Mouse (Mus musculus): Measurements from ENCODE around the gene Col4a3. TPM values are rescaled to one million over a fixed set of nuclear protein-coding genes. Genes with fewer than 3 reads are reported as not detected.

The Col4a3 gene
- total and polyA plus RNA-seq, 3 experiments, result not detected

DNA sequence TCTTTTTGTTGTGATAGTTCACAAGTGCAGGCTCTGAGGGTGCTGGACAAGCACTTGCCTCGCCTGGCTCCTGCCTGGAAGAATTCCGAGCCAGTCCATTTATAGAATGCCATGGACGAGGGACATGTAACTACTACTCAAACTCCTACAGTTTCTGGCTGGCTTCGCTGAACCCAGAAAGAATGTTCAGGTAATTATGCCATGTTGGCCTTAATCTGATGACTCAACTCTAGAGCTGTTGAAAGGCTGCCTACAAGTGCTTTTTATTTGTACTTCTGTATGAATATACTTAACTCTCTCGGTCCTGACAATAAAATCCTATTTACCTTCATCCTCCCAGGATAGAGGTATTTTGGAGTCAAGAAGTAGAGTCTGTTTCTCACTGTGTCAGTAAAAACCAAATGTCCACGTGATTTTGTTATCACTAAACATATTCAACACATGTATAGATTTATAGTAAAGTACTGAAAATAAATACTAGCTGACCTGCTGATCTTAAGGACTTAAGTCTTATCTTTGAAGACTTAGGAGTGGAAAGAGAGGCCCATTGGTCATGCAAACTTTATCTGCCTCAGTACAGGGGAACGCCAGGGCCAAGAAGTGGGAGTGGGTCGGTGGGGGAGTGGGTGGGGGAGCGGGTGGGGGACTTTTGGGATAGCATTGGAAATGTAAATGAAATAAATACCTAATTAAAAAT is 131.2 kb downstream of the Col4a3 start:
- Histone ChIP-seq H3K79me2 (replicated peaks; ENCODE audit: control insufficient read depth, extremely low read depth, insufficient read depth, poor library complexity, severe bottlenecking) (no peaks in the 10 kb centered on the region), H3K9me3 (replicated peaks; ENCODE audit: low read length) (no peaks in the 10 kb centered on the region), H3K4me3 (replicated peaks in 1 of 3; ENCODE audit: low read depth in 2 of 3, low read length in 2 of 3, poor library complexity in 1 of 3) (no peak overlapping the region), H3K36me3 (replicated peaks in 1 of 2; ENCODE audit: control insufficient read depth in 1 of 2, insufficient read depth in 1 of 2, low read length in 1 of 2) (no peaks in the 10 kb centered on the region), H3K9ac (ENCODE audit: insufficient read depth, low read depth) (no peak overlapping the region), H3K27ac (ENCODE audit: insufficient read depth, low read depth) (no peak overlapping the region), H3K27me3 (replicated peaks) (no peaks in the 10 kb centered on the region), H3K4me1 (ENCODE audit: control insufficient read depth in 1 of 2, insufficient read depth in 2 of 2) (no peaks in the 10 kb centered on the region), H3K4me2 (ENCODE audit: insufficient read depth, low read depth, poor library complexity, severe bottlenecking) (no peak overlapping the region)
- dilution Hi-C loops (cut with MboI; ENCODE audit: extremely low pct_ligation_motif_present, extremely low pct_unique_long_range_greater_than_20kb, low sequenced_read_pairs) (no loop called here), in situ Hi-C loops (cut with MboI; ENCODE audit: low pct_ligation_motif_present, low pct_unique_long_range_greater_than_20kb, low sequenced_read_pairs) (no loop called here)
- TF ChIP-seq POLR2AphosphoS2 (IDR thresholded peaks at IDR 0.05; ENCODE audit: low read depth, low read length) (no peak), ETS1 (conservative IDR thresholded peaks at IDR 0.05; ENCODE audit: low read depth, low read length) (no peak), KAT2A (IDR thresholded peaks at IDR 0.05; ENCODE audit: insufficient replicate concordance, low read length) (no peak), POLR2A (IDR thresholded peaks at IDR 0.05; ENCODE audit: low read depth, low read length) (no peak), PAX5 (IDR thresholded peaks at IDR 0.05; ENCODE audit: low read length) (no peak), RAD21 (IDR thresholded peaks at IDR 0.05; ENCODE audit: low read depth, low read length) (no peak), MAX (IDR thresholded peaks at IDR 0.05; ENCODE audit: low read length) (no peak), CTCF (conservative IDR thresholded peaks at IDR 0.05 in 1 of 2, IDR thresholded peaks at IDR 0.05 in 1 of 2; ENCODE audit: low read depth in 2 of 2, low read length in 2 of 2) (no peak), USF1 (IDR thresholded peaks at IDR 0.05; ENCODE audit: low read depth, low read length) (no peak), SIN3A (IDR thresholded peaks at IDR 0.05; ENCODE audit: low read length) (no peak)
- DNase-seq (ENCODE audit: extremely low read depth), result no peak

DNA sequence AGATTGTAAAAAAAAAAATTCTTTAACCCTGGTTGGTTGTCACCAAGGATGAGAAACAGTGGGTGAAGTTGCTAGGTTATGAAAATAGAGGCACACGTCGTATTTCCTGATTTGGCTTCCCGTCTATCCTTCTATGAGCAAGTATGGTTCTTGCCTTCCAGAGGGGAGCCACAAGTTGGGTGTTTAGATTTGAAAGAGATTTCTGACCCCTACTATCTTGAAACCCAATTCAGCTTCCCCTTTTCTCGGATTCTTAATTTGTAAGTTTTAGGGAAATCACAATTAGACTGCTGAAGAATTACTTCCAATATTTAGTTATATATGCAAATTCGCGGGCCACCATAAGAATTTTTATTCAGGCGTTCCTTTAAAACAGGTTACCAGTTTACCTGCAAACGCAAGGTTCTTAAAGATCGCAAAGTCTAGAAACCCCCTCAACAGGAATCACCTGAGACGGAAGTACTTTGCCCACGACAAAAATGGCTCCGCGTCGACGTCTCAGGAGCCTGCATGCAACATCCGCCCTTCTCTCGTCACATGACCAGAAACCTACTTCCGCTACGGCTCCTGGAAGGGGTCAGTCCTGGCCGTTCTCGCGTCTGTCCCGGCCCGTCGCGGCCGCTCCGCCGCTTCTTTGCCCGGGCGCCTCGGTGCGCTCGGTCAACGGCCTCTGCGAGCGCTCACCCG is 137.8 kb downstream of the Col4a3 start, which contains the start of gene Mff:
Gene Mff (plus strand): TSS at position 552 of the 687 bp plus-strand sequence.
- in situ Hi-C loops (cut with MboI; ENCODE audit: low pct_ligation_motif_present, low pct_unique_long_range_greater_than_20kb, low sequenced_read_pairs) (no loop called here), dilution Hi-C loops (cut with MboI; ENCODE audit: extremely low pct_ligation_motif_present, extremely low pct_unique_long_range_greater_than_20kb, low sequenced_read_pairs) (no loop called here)
- Histone ChIP-seq H3K27ac (ENCODE audit: insufficient read depth, low read depth) (no peak within 1 kb of the TSS), H3K27me3 (replicated peaks) (no peaks in the 10 kb centered on the region), H3K4me3 (replicated peaks in 1 of 3; ENCODE audit: low read depth in 2 of 3, low read length in 2 of 3, poor library complexity in 1 of 3) (peak within 1 kb of the TSS; percentile 79 to 94 (median 79)), H3K9ac (ENCODE audit: insufficient read depth, low read depth) (peak within 1 kb of the TSS; percentile 97), H3K79me2 (replicated peaks; ENCODE audit: control insufficient read depth, extremely low read depth, insufficient read depth, poor library complexity, severe bottlenecking) (peaks cover 17% of the 10 kb centered on the region), H3K36me3 (replicated peaks in 1 of 2; ENCODE audit: control insufficient read depth in 1 of 2, insufficient read depth in 1 of 2, low read length in 1 of 2) (peaks cover 8 to 23% of the 10 kb centered on the region in 2 experiments), H3K4me1 (ENCODE audit: control insufficient read depth in 1 of 2, insufficient read depth in 2 of 2) (peaks cover 0 to 20% of the 10 kb centered on the region in 2 experiments; a peak in 2 of 4 replicates), H3K4me2 (ENCODE audit: insufficient read depth, low read depth, poor library complexity, severe bottlenecking) (peak within 1 kb of the TSS; percentile 97), H3K9me3 (replicated peaks; ENCODE audit: low read length) (no peaks in the 10 kb centered on the region)
- DNase-seq (ENCODE audit: extremely low read depth), result peak; percentile 97
- TF ChIP-seq MAX (IDR thresholded peaks at IDR 0.05; ENCODE audit: low read length) (peak; percentile 94), NRF1 (IDR thresholded peaks at IDR 0.05; ENCODE audit: low read depth, low read length) (peak; percentile 72), SMC3 (IDR thresholded peaks at IDR 0.05; ENCODE audit: low read depth, low read length) (no peak), CHD2 (IDR thresholded peaks at IDR 0.05; ENCODE audit: low read length) (no peak), ZKSCAN1 (IDR thresholded peaks at IDR 0.05; ENCODE audit: borderline replicate concordance, low read depth, low read length) (no peak), CHD1 (IDR thresholded peaks at IDR 0.05; ENCODE audit: low read depth, low read length) (no peak), USF2 (conservative IDR thresholded peaks at IDR 0.05; ENCODE audit: low read depth, low read length) (peak; percentile 98), JUN (IDR thresholded peaks at IDR 0.05; ENCODE audit: insufficient read depth, low read depth, low read length) (no peak), EP300 (IDR thresholded peaks at IDR 0.05; ENCODE audit: low read length) (no peak), ZMIZ1 (IDR thresholded peaks at IDR 0.05; ENCODE audit: low read depth, low read length) (no peak), MEF2A (IDR thresholded peaks at IDR 0.05; ENCODE audit: borderline replicate concordance, low read depth, low read length) (no peak; the same call in 1 of the 2 replicates), MXI1 (IDR thresholded peaks at IDR 0.05; ENCODE audit: low read depth, low read length) (no peak; the same call in 1 of the 2 replicates), CTCF (conservative IDR thresholded peaks at IDR 0.05 in 1 of 2, IDR thresholded peaks at IDR 0.05 in 1 of 2; ENCODE audit: low read depth in 2 of 2, low read length in 2 of 2) (no peak), TBP (conservative IDR thresholded peaks at IDR 0.05; ENCODE audit: low read depth, low read length) (peak; percentile 69), MAZ (IDR thresholded peaks at IDR 0.05; ENCODE audit: low read depth, low read length) (no peak), SIN3A (IDR thresholded peaks at IDR 0.05; ENCODE audit: low read length) (peak; percentile 98), ZC3H11A (IDR thresholded peaks at IDR 0.05; ENCODE audit: low read depth, low read length) (no peak), NELFE (IDR thresholded peaks at IDR 0.05; ENCODE audit: low read depth, low read length) (peak; percentile 78), USF1 (IDR thresholded peaks at IDR 0.05; ENCODE audit: low read depth, low read length) (peak; percentile 97), HCFC1 (IDR thresholded peaks at IDR 0.05; ENCODE audit: low read depth, low read length) (peak; percentile 100), IRF4 (IDR thresholded peaks at IDR 0.05; ENCODE audit: low read depth, low read length) (peak; percentile 71), TCF12 (IDR thresholded peaks at IDR 0.05; ENCODE audit: low read depth, low read length) (peak; percentile 84), KAT2A (IDR thresholded peaks at IDR 0.05; ENCODE audit: insufficient replicate concordance, low read length) (peak; percentile 99), E2F4 (IDR thresholded peaks at IDR 0.05; ENCODE audit: insufficient replicate concordance, low read depth, low read length) (no peak), ZNF384 (IDR thresholded peaks at IDR 0.05; ENCODE audit: low read depth, low read length) (no peak)
